Mouse (Mus musculus): ENCODE results near the gene Nmi.

GRCm38 (mm10) chr2:51945812-51946211, 27.5 kb downstream of the Nmi start:
- TF ChIP-seq POLR2A (IDR thresholded peaks at IDR 0.05; ENCODE audit: low read depth, low read length) (no peak), CTCF (IDR thresholded peaks at IDR 0.05; ENCODE audit: borderline replicate concordance, insufficient read depth, low read length) (no peak)
